Mouse (Mus musculus) myocyte (in vitro differentiated cells): ENCODE results near the gene Psmf1.

Source experiments
- CEBPB ChIP-seq: IDR thresholded peaks from 2 replicates; pipeline ENCODE4 v1.6.1; 2011; ENCODE audit warnings: mild to moderate bottlenecking, moderate library complexity; ENCODE audit not compliant: poor library complexity, insufficient read depth, severe bottlenecking
- E2F4 ChIP-seq: IDR thresholded peaks from one replicate; pipeline ENCODE4 v1.6.1; 2011; ENCODE audit warnings: mild to moderate bottlenecking, control low read depth, moderate library complexity; ENCODE audit not compliant: insufficient read depth
- MAX ChIP-seq: IDR thresholded peaks from one replicate; pipeline ENCODE4 v1.6.1; 2011; ENCODE audit warnings: low read depth, mild to moderate bottlenecking, control low read depth
- MYOD1 ChIP-seq, 3 experiments: IDR thresholded peaks; one replicate each; pipeline ENCODE4 v1.6.1; 2011; ENCODE audit warnings: control low read depth in 2 of 3, low read depth in 2 of 3, mild to moderate bottlenecking in 2 of 3, moderate library complexity in 1 of 3; ENCODE audit not compliant: insufficient read length in 2 of 3, control insufficient read depth in 1 of 3
- MYOG ChIP-seq, 3 experiments: IDR thresholded peaks; one replicate each; pipeline ENCODE4 v1.6.1; 2011; ENCODE audit warnings: control low read depth in 2 of 3, low read depth in 2 of 3, mild to moderate bottlenecking in 2 of 3; ENCODE audit not compliant: insufficient read length in 2 of 3, control insufficient read depth in 1 of 3, insufficient read depth in 1 of 3
- POLR2A ChIP-seq: IDR thresholded peaks from one replicate; pipeline ENCODE4 v1.6.1; 2011; ENCODE audit warnings: low read depth, mild to moderate bottlenecking, control low read depth, moderate library complexity; ENCODE audit not compliant: insufficient read length
- POLR2AphosphoS2 ChIP-seq: IDR thresholded peaks from one replicate; pipeline ENCODE4 v1.6.1; 2011; ENCODE audit warnings: low read depth, control low read depth; ENCODE audit not compliant: insufficient read length
- REST ChIP-seq: IDR thresholded peaks from one replicate; pipeline ENCODE4 v1.6.1; 2011; ENCODE audit warnings: mild to moderate bottlenecking, control low read depth, moderate library complexity; ENCODE audit not compliant: insufficient read depth, insufficient read length
- SRF ChIP-seq: IDR thresholded peaks from one replicate; pipeline ENCODE4 v1.6.1; 2011; ENCODE audit warnings: low read depth; ENCODE audit not compliant: control insufficient read depth, insufficient read length
- TCF12 ChIP-seq: IDR thresholded peaks from one replicate; pipeline ENCODE4 v1.6.1; 2011; ENCODE audit warnings: mild to moderate bottlenecking, control low read depth; ENCODE audit not compliant: poor library complexity, insufficient read depth, severe bottlenecking
- TCF3 ChIP-seq: IDR thresholded peaks from one replicate; pipeline ENCODE4 v1.6.1; 2011; ENCODE audit warnings: low read depth, control low read depth; ENCODE audit not compliant: insufficient read length
- USF1 ChIP-seq: IDR thresholded peaks from one replicate; pipeline ENCODE4 v1.6.1; 2011; ENCODE audit warnings: low read depth, mild to moderate bottlenecking, control low read depth, moderate library complexity

DNA sequence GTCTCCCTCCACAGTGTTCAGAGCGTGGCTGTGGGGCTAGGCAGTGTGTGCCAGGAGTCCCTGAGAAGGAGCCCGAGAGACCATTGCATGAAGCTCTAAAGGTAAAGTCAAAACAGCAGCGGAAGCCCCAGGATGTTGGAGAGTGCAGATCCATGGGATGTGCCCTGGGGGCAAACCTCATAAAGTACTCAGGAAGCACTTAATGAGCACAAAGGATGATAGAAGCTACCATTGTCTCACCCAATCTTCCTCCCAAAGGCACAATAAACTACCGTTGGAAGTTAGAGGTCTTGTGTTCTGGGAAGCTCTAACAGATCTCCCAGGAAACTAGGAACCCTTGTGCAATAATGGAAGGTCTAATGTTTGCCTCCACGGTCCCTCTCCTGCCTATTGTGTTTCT is 13.5 kb upstream of the Psmf1 start:
- no peak for TF ChIP-seq POLR2AphosphoS2
- TF ChIP-seq MAX: no peak
- no peak for TF ChIP-seq POLR2A
- TF ChIP-seq E2F4: no peak
- TF ChIP-seq TCF12: no peak
- TF ChIP-seq USF1: no peak
- TF ChIP-seq MYOD1 (IDR thresholded peaks at IDR 0.05; ENCODE audit: control insufficient read depth in 1 of 3, insufficient read length in 2 of 3, low read depth in 2 of 3): no peak
- no peak for TF ChIP-seq SRF
- TF ChIP-seq CEBPB: no peak
- TF ChIP-seq MYOG (IDR thresholded peaks at IDR 0.05; ENCODE audit: control insufficient read depth in 1 of 3, insufficient read depth in 1 of 3, insufficient read length in 2 of 3, low read depth in 2 of 3): no peak
- no peak for TF ChIP-seq TCF3
- no peak for TF ChIP-seq REST
